Mouse (Mus musculus): ENCODE results near the gene Cct5.
"Not testable (repeated sequence)": the region's sequence is repeated elsewhere in the genome, so short reads cannot be mapped to it uniquely, and the experiment has no call there.

DNA sequence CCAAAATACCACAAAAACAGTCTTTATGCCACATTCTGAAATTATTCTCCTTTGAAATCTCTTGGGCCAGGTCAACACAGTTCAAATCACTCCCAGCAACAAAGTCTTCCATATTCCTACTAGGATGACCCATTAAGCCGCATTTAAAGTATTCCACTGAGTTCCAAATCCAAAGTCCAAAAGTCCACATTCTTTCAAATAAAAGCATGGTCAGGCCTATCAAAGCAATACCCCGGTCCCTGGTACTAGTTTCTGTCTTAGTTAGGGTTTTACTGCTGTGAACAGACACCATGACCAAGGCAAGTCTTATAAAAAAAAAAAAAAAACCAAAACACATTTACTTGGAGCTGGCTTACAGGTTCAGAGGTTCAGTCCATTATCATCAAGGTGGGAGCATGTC is 20.5 kb downstream of the Cct5 start:
- not testable (repeated sequence) for TF ChIP-seq RAD21 (IDR thresholded peaks at IDR 0.05; ENCODE audit: low read depth, low read length); CTCF (conservative IDR thresholded peaks at IDR 0.05 in 1 of 2, IDR thresholded peaks at IDR 0.05 in 1 of 2; ENCODE audit: low read depth in 2 of 2, low read length in 2 of 2); POLR2A (IDR thresholded peaks at IDR 0.05; ENCODE audit: low read depth, low read length); CHD2 (IDR thresholded peaks at IDR 0.05; ENCODE audit: low read length); JUND (conservative IDR thresholded peaks at IDR 0.05; ENCODE audit: low read depth, low read length); POLR2AphosphoS2 (IDR thresholded peaks at IDR 0.05; ENCODE audit: low read depth, low read length); ZNF384 (IDR thresholded peaks at IDR 0.05; ENCODE audit: low read depth, low read length); EP300 (IDR thresholded peaks at IDR 0.05; ENCODE audit: low read length); TCF12 (IDR thresholded peaks at IDR 0.05; ENCODE audit: low read depth, low read length); ETS1 (conservative IDR thresholded peaks at IDR 0.05; ENCODE audit: low read depth, low read length)

All from CH12.LX (cell line).